ENCODE assay signal across 8 mouse cellular contexts in the genomic region with DNA sequence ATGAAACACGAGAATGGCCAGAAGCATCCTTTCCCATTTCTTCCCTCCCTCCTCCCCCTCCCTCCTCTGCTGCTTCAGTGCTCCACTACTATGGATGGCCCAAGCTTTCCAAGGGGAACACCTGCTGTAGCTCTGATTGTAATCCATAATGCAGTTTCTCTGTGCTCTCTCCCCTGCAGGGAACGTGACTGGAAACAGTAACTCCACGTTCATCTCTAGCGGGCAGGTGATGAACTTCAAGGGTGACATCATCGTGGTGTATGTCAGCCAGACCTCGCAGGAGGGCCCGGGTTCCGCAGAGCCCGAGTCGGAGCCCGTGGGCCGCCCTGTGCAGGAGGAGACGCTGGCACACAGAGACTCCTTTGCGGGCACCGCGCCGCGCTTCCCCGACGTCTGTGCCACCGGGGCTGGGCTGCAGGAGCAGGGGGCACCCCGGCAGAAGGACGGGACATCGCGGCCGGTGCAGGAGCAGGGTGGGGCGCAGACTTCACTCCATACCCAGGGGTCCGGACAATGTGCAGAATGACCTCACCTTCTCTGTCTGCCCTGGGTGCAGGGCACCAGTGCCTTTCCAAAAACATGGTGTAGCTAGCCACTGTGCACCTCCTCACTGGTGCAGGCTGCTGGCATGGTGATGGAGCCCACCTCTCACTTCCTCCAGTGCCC.
DNase-seq lines count a peak whose midpoint lies in the region; ATAC-seq and TF ChIP-seq lines count a peak whose summit lies in the region.

No protein-coding gene starts in this region.

- H3K9me3 ChIP-seq in hindbrain, embryonic 13.5 days: no peaks in the 10 kb centered on the region

- DNase-seq in frontal cortex, adult 2 months (ENCODE audit: extremely low spot score in 1 of 2, low spot score in 1 of 2): no peak
- DNase-seq in thymus, adult 2 months: peak; percentile 3
- DNase-seq in thymus, adult 18-20 months: no peak
- DNase-seq in ovary, adult 18-20 months (ENCODE audit: low spot score): no peak

- H3ac ChIP-seq in myocyte (ENCODE audit: control insufficient read depth, insufficient read length): no peak overlapping the region

- H3K27ac ChIP-seq in thymus, adult 2 months (ENCODE audit: control insufficient read depth, insufficient read depth, low read length): no peak overlapping the region
- no peak overlapping the region for H3K27ac ChIP-seq in hindbrain, embryonic 13.5 days

- TF ChIP-seq CTCF in thymus, adult 2 months (IDR thresholded peaks at IDR 0.05; ENCODE audit: borderline replicate concordance, control insufficient read depth, extremely low read depth, insufficient read depth, low read length, poor library complexity): no peak

- H3K4me3 ChIP-seq in thymus, adult 2 months (ENCODE audit: control insufficient read depth, insufficient read depth, low read length): no peak overlapping the region
- peak overlapping the region; percentile 41 for H3K4me3 ChIP-seq in hindbrain, embryonic 13.5 days
- H3K4me3 ChIP-seq in myocyte: no peak overlapping the region

- H3K79me2 ChIP-seq in myocyte (ENCODE audit: control insufficient read depth, insufficient read depth): no peaks in the 10 kb centered on the region

- H3K27me3 ChIP-seq in thymus, adult 2 months (ENCODE audit: control insufficient read depth, insufficient read depth, low read length): no peaks in the 10 kb centered on the region
- H3K27me3 ChIP-seq in hindbrain, embryonic 13.5 days: peaks cover 11% of the 10 kb centered on the region; the same call in 1 of the 2 replicates
- no peaks in the 10 kb centered on the region for H3K27me3 ChIP-seq in myocyte (ENCODE audit: control insufficient read depth, insufficient read depth, insufficient read length)

- peak overlapping the region; percentile 70 for H3K9ac ChIP-seq in hindbrain, embryonic 13.5 days

- TF ChIP-seq POLR2A in thymus, adult 2 months (IDR thresholded peaks at IDR 0.05; ENCODE audit: control insufficient read depth, extremely low read depth, insufficient read depth, low read length, poor library complexity): no peak
- TF ChIP-seq POLR2A in myocyte (IDR thresholded peaks at IDR 0.05; ENCODE audit: insufficient read length, low read depth): no peak

- 37% methylated on average over 28 of the region's 28 CpGs for WGBS in thymus, adult 2 months
- WGBS in hindbrain, embryonic 13.5 days: 4% methylated on average over 28 of the region's 28 CpGs

- no peaks in the 10 kb centered on the region for H3K36me3 ChIP-seq in thymus, adult 2 months (ENCODE audit: control insufficient read depth, insufficient read depth, low read length)
- H3K36me3 ChIP-seq in hindbrain, embryonic 13.5 days: no peaks in the 10 kb centered on the region
- H3K36me3 ChIP-seq in myocyte (ENCODE audit: control insufficient read depth, insufficient read depth): no peaks in the 10 kb centered on the region

- no peaks in the 10 kb centered on the region for H3K4me1 ChIP-seq in thymus, adult 2 months (replicated peaks; ENCODE audit: control insufficient read depth, insufficient read depth, low read length)
- H3K4me1 ChIP-seq in hindbrain, embryonic 13.5 days (replicated peaks): peaks cover 21% of the 10 kb centered on the region

- ATAC-seq in frontal cortex, adult (ENCODE audit: low TSS enrichment): peak; percentile 50
- ATAC-seq in hindbrain, embryonic 13.5 days (ENCODE audit: low FRiP score): peak; percentile 86
- no peak for ATAC-seq in megakaryocyte progenitor cell, adult 5-6 weeks (replicated peaks; ENCODE audit: poor library complexity)

- H3K4me2 ChIP-seq in hindbrain, embryonic 13.5 days: peak overlapping the region; percentile 65
- peak overlapping the region; percentile 22 for H3K4me2 ChIP-seq in myocyte (ENCODE audit: low read depth)

TF ChIP-seq in myocyte, 11 proteins besides CTCF, POLR2A, EP300 and RAD21:
- TF ChIP-seq TCF3 (IDR thresholded peaks at IDR 0.05; ENCODE audit: insufficient read length, low read depth) (no peak), MYOG (IDR thresholded peaks at IDR 0.05; ENCODE audit: control insufficient read depth in 1 of 3, insufficient read depth in 1 of 3, insufficient read length in 2 of 3, low read depth in 2 of 3) (peak in 1 of 3 experiments; percentile 2), TCF12 (IDR thresholded peaks at IDR 0.05; ENCODE audit: insufficient read depth, poor library complexity, severe bottlenecking) (no peak), SRF (IDR thresholded peaks at IDR 0.05; ENCODE audit: control insufficient read depth, insufficient read length, low read depth) (no peak)
